ENCODE assay signal across 8 mouse cellular contexts in genomic region chr15:78983436-78984285, GRCm38 (mm10). TPM values are rescaled to one million over a fixed set of nuclear protein-coding genes. Genes with fewer than 3 reads are reported as not detected.
DNase-seq lines count a peak whose midpoint lies in the region; ATAC-seq and TF ChIP-seq lines count a peak whose summit lies in the region.

No protein-coding gene starts in this region.

- peaks cover 44% of the 10 kb centered on the region for H3K4me1 ChIP-seq in hindbrain, embryonic 15.5 days (replicated peaks)
- H3K4me1 ChIP-seq in liver, embryonic 11.5 days (replicated peaks; ENCODE audit: control insufficient read depth, insufficient read depth, low read length) = peaks cover 41% of the 10 kb centered on the region
- H3K4me1 ChIP-seq in midbrain, postnatal 0 days (ENCODE audit: insufficient read depth, low read length) = peaks cover 5% of the 10 kb centered on the region; the same call in 1 of the 2 replicates

- H3K27ac ChIP-seq in gastrocnemius, adult 2 months = peak overlapping the region; percentile 99
- peak overlapping the region; percentile 71 for H3K27ac ChIP-seq in hindbrain, embryonic 15.5 days (replicated peaks)
- peak overlapping the region; percentile 99 for H3K27ac ChIP-seq in liver, embryonic 11.5 days (ENCODE audit: low read depth, low read length)
- H3K27ac ChIP-seq in midbrain, postnatal 0 days (ENCODE audit: low read depth, low read length) = 0 out of 2 replicates have a peak overlapping the region, but pooled peaks have one; percentile 43

- no peaks in the 10 kb centered on the region for H3K9me3 ChIP-seq in hindbrain, embryonic 15.5 days
- H3K9me3 ChIP-seq in liver, embryonic 11.5 days (ENCODE audit: control insufficient read depth, low read length) = no peaks in the 10 kb centered on the region
- no peaks in the 10 kb centered on the region for H3K9me3 ChIP-seq in midbrain, postnatal 0 days (ENCODE audit: low read length)

- H3K27me3 ChIP-seq in hindbrain, embryonic 15.5 days = no peaks in the 10 kb centered on the region
- H3K27me3 ChIP-seq in liver, embryonic 11.5 days (replicated peaks; ENCODE audit: control insufficient read depth, insufficient read depth, low read length) = no peaks in the 10 kb centered on the region
- H3K27me3 ChIP-seq in midbrain, postnatal 0 days (ENCODE audit: insufficient read depth, low read length) = no peaks in the 10 kb centered on the region

- ATAC-seq in hindbrain, embryonic 15.5 days (ENCODE audit: low FRiP score, low read depth) = peak; percentile 25; the same call in 1 of the 2 replicates
- peak; percentile 70 for ATAC-seq in liver, embryonic 11.5 days (replicated peaks; ENCODE audit: low FRiP score)
- ATAC-seq in midbrain, postnatal 0 days (ENCODE audit: low FRiP score) = peak; percentile 39

- intact Hi-C loops in gastrocnemius, adult 2 months (cut with DNase I) = no loop called here

- peak overlapping the region; percentile 74 for H3K4me2 ChIP-seq in hindbrain, embryonic 15.5 days
- peak overlapping the region; percentile 88 for H3K4me2 ChIP-seq in liver, embryonic 11.5 days
- peak overlapping the region; percentile 62 for H3K4me2 ChIP-seq in midbrain, postnatal 0 days (ENCODE audit: low read depth, low read length, poor library complexity, severe bottlenecking)

- no peaks in the 10 kb centered on the region for H3K36me3 ChIP-seq in hindbrain, embryonic 15.5 days
- H3K36me3 ChIP-seq in liver, embryonic 11.5 days (ENCODE audit: control insufficient read depth, insufficient read depth, low read length) = peaks cover 5% of the 10 kb centered on the region; the same call in 1 of the 2 replicates
- peaks cover 7% of the 10 kb centered on the region; the same call in 1 of the 2 replicates for H3K36me3 ChIP-seq in midbrain, postnatal 0 days (ENCODE audit: insufficient read depth, low read length)

- TF ChIP-seq CTCF in gastrocnemius, adult 2 months (IDR thresholded peaks at IDR 0.05) = no peak
- no peak for TF ChIP-seq CTCF in midbrain, postnatal 0 days (IDR thresholded peaks at IDR 0.05)

- H3K9ac ChIP-seq in hindbrain, embryonic 15.5 days = peak overlapping the region; percentile 46
- peak overlapping the region; percentile 88 for H3K9ac ChIP-seq in liver, embryonic 11.5 days (ENCODE audit: low read depth, low read length)
- peak overlapping the region; percentile 46; the same call in 1 of the 2 replicates for H3K9ac ChIP-seq in midbrain, postnatal 0 days (replicated peaks; ENCODE audit: low read length, poor library complexity, severe bottlenecking)

- DNase-seq in ovary, adult 18-20 months (ENCODE audit: low spot score) = peak; percentile 71
- no peak for DNase-seq in ovary, postnatal 14 days (ENCODE audit: low spot score)
- DNase-seq in c-Kit-positive CD71-negative TER-119-negative erythroid progenitor cells, embryonic 14.5 days (ENCODE audit: low read depth) = peak; percentile 53
- peak; percentile 79 for DNase-seq in gastrocnemius, adult 2 months
- DNase-seq in liver, embryonic 11.5 days (ENCODE audit: low spot score) = peak; percentile 80
- DNase-seq in midbrain, postnatal 0 days (ENCODE audit: low spot score) = no peak
- peak; percentile 34 to 35 for DNase-seq in thymus, postnatal 10 days (ENCODE audit: low spot score in 2 of 2)

- peak overlapping the region; percentile 99 for H3K4me3 ChIP-seq in gastrocnemius, adult 2 months
- peak overlapping the region; percentile 55 for H3K4me3 ChIP-seq in hindbrain, embryonic 15.5 days
- peak overlapping the region; percentile 92 for H3K4me3 ChIP-seq in liver, embryonic 11.5 days (ENCODE audit: low read depth, low read length)
- H3K4me3 ChIP-seq in midbrain, postnatal 0 days (ENCODE audit: low read depth, low read length) = peak overlapping the region; percentile 42

- whole genome bisulfite sequencing in hindbrain, embryonic 15.5 days = 3% methylated on average over 21 of the region's 21 CpGs
- WGBS in liver, embryonic 11.5 days = under 1% methylated on average over 21 of the region's 21 CpGs
- WGBS in midbrain, postnatal 0 days = 7% methylated on average over 21 of the region's 21 CpGs

RNA-seq across cellular contexts. Expression of gene Triobp, which starts 36.1 kb away (rescaled TPM):
- 10 to 100 TPM; 33.2 to 36.6 TPM for total RNA-seq in gastrocnemius, adult 2 months (2021)
- polyA plus RNA-seq in hindbrain, embryonic 15.5 days (2015; fragmentation: Nextera tagmentation; extraction: Ambion mirVana) = 42.7 and 43.3 TPM in 2 replicates
- 46.7 and 50.7 TPM in 2 replicates for polyA plus RNA-seq in liver, embryonic 11.5 days (2014; fragmentation: Nextera tagmentation; extraction: Ambion mirVana)
- total RNA-seq in midbrain, postnatal 0 days (2014; rRNA removed) = 40.0 and 53.3 TPM in 2 replicates
- 24.7 and 28.4 TPM in 2 replicates for polyA plus RNA-seq in midbrain, postnatal 0 days (2015; fragmentation: Nextera tagmentation; extraction: Ambion mirVana)

RNA-seq across cellular contexts. Expression of gene H1f0, which starts 44.6 kb away (rescaled TPM):
- total RNA-seq in gastrocnemius, adult 2 months (2021) = 10 to 100 TPM; 71.8 to 76.8 TPM
- polyA plus RNA-seq in hindbrain, embryonic 15.5 days (2015; fragmentation: Nextera tagmentation; extraction: Ambion mirVana) = 214 and 226 TPM in 2 replicates
- polyA plus RNA-seq in liver, embryonic 11.5 days (2014; fragmentation: Nextera tagmentation; extraction: Ambion mirVana) = 124 and 138 TPM in 2 replicates
- 132 and 136 TPM in 2 replicates for total RNA-seq in midbrain, postnatal 0 days (2014; rRNA removed)
- 135 and 144 TPM in 2 replicates for polyA plus RNA-seq in midbrain, postnatal 0 days (2015; fragmentation: Nextera tagmentation; extraction: Ambion mirVana)

RNA-seq across cellular contexts. Expression of gene Nol12, which starts 48.9 kb away (rescaled TPM):
- 10 to 100 TPM; 20.6 to 22.3 TPM for total RNA-seq in gastrocnemius, adult 2 months (2021)
- polyA plus RNA-seq in hindbrain, embryonic 15.5 days (2015; fragmentation: Nextera tagmentation; extraction: Ambion mirVana) = 57.3 and 69.1 TPM in 2 replicates
- 69.6 and 75.3 TPM in 2 replicates for polyA plus RNA-seq in liver, embryonic 11.5 days (2014; fragmentation: Nextera tagmentation; extraction: Ambion mirVana)
- 8.1 and 17.1 TPM in 2 replicates for total RNA-seq in midbrain, postnatal 0 days (2014; rRNA removed)
- 64.0 and 69.5 TPM in 2 replicates for polyA plus RNA-seq in midbrain, postnatal 0 days (2015; fragmentation: Nextera tagmentation; extraction: Ambion mirVana)

RNA-seq across cellular contexts. Expression of gene Lgals1, which starts 57.1 kb away (rescaled TPM):
- total RNA-seq in gastrocnemius, adult 2 months (2021) = 100 to 1,000 TPM; 197 to 272 TPM
- polyA plus RNA-seq in hindbrain, embryonic 15.5 days (2015; fragmentation: Nextera tagmentation; extraction: Ambion mirVana) = 113 and 134 TPM in 2 replicates
- 761 and 837 TPM in 2 replicates for polyA plus RNA-seq in liver, embryonic 11.5 days (2014; fragmentation: Nextera tagmentation; extraction: Ambion mirVana)
- 35.4 and 46.2 TPM in 2 replicates for total RNA-seq in midbrain, postnatal 0 days (2014; rRNA removed)
- polyA plus RNA-seq in midbrain, postnatal 0 days (2015; fragmentation: Nextera tagmentation; extraction: Ambion mirVana) = 69.7 and 76.8 TPM in 2 replicates

RNA-seq across cellular contexts. Expression of gene Galr3, which starts 58.0 kb away (rescaled TPM):
- total RNA-seq in gastrocnemius, adult 2 months (2021) = not detected
- polyA plus RNA-seq in hindbrain, embryonic 15.5 days (2015; fragmentation: Nextera tagmentation; extraction: Ambion mirVana) = 0.13 and 0.38 TPM in 2 replicates
- 0.22 and 0.34 TPM in 2 replicates for polyA plus RNA-seq in liver, embryonic 11.5 days (2014; fragmentation: Nextera tagmentation; extraction: Ambion mirVana)
- 3.3 and 3.9 TPM in 2 replicates for total RNA-seq in midbrain, postnatal 0 days (2014; rRNA removed)
- 0.25 and 0.32 TPM in 2 replicates for polyA plus RNA-seq in midbrain, postnatal 0 days (2015; fragmentation: Nextera tagmentation; extraction: Ambion mirVana)

Comparison
In these comparisons a context has a peak if more than half of its experiments do, and no peak if none do; other contexts are left out.
1. DNase-seq: peak in ovary, adult 18-20 months (single experiment), c-Kit-positive CD71-negative TER-119-negative erythroid progenitor cells, embryonic 14.5 days (single experiment), gastrocnemius, adult 2 months (single experiment), liver, embryonic 11.5 days (single experiment) and thymus, postnatal 10 days (2 of 2); none in ovary, postnatal 14 days (single experiment) and midbrain, postnatal 0 days (single experiment).
2. H3K27ac ChIP-seq: peak in every context shown above with its lines; median percentile 99 in gastrocnemius, adult 2 months; 99 in liver, embryonic 11.5 days; 71 in hindbrain, embryonic 15.5 days; 43 in midbrain, postnatal 0 days.
3. H3K4me3 ChIP-seq: peak in every context shown above with its lines; median percentile 99 in gastrocnemius, adult 2 months; 92 in liver, embryonic 11.5 days; 55 in hindbrain, embryonic 15.5 days; 42 in midbrain, postnatal 0 days.
4. Peak in every context shown above with its lines, with median percentiles within 50 percentile points of each other: ATAC-seq, H3K4me2 ChIP-seq and H3K9ac ChIP-seq.